Mouse (Mus musculus): ENCODE results near the gene Cysltr2.
A peak's percentile ranks its signal among the peaks of the same experiment; 100 is the strongest.

Gene Cysltr2

GRCm38 (mm10) chr14:73015386-73015785 is 33.5 kb downstream of the Cysltr2 start:
- Histone ChIP-seq H3K4me3 (replicated peaks; ENCODE audit: low read length) (no peak overlapping the region), H3K4me1 (replicated peaks; ENCODE audit: low read depth, low read length) (no peaks in the 10 kb centered on the region), H3K36me3 (ENCODE audit: insufficient read depth, low read length) (no peaks in the 10 kb centered on the region), H3K9me3 (ENCODE audit: low read length) (0 out of 2 replicates have a peak, but pooled peaks cover 4% of the 10 kb centered on the region), H3K27me3 (ENCODE audit: insufficient read depth, low read length) (no peaks in the 10 kb centered on the region)
- TF ChIP-seq POU5F1 (IDR thresholded peaks at IDR 0.05; ENCODE audit: borderline replicate concordance, low read length): no peak
- no peak for TF ChIP-seq NANOG (IDR thresholded peaks at IDR 0.05; ENCODE audit: borderline replicate concordance, low read length)
- no peak for TF ChIP-seq CTCF (conservative IDR thresholded peaks at IDR 0.05; ENCODE audit: low read length)

GRCm38 (mm10) chr14:73013723-73014544 is 35.0 kb downstream of the Cysltr2 start:
- TF ChIP-seq POU5F1 (IDR thresholded peaks at IDR 0.05; ENCODE audit: borderline replicate concordance, low read length): no peak
- TF ChIP-seq NANOG (IDR thresholded peaks at IDR 0.05; ENCODE audit: borderline replicate concordance, low read length): no peak
- TF ChIP-seq CTCF (conservative IDR thresholded peaks at IDR 0.05; ENCODE audit: low read length): no peak
- H3K4me3 ChIP-seq (replicated peaks; ENCODE audit: low read length): no peak overlapping the region
- H3K27me3 ChIP-seq (ENCODE audit: insufficient read depth, low read length): no peaks in the 10 kb centered on the region
- H3K4me1 ChIP-seq (replicated peaks; ENCODE audit: low read depth, low read length): no peaks in the 10 kb centered on the region
- H3K36me3 ChIP-seq (ENCODE audit: insufficient read depth, low read length): no peaks in the 10 kb centered on the region
- H3K9me3 ChIP-seq (ENCODE audit: low read length): 0 out of 2 replicates have a peak, but pooled peaks cover 4% of the 10 kb centered on the region

GRCm38 (mm10) chr14:73001814-73002213 is 47.1 kb downstream of the Cysltr2 start:
- Histone ChIP-seq H3K9me3 (ENCODE audit: low read length) (peaks cover 25% of the 10 kb centered on the region), H3K36me3 (ENCODE audit: insufficient read depth, low read length) (no peaks in the 10 kb centered on the region), H3K4me3 (replicated peaks; ENCODE audit: low read length) (no peak overlapping the region), H3K27me3 (ENCODE audit: insufficient read depth, low read length) (no peaks in the 10 kb centered on the region), H3K4me1 (replicated peaks; ENCODE audit: low read depth, low read length) (no peaks in the 10 kb centered on the region)
- TF ChIP-seq POU5F1 (IDR thresholded peaks at IDR 0.05; ENCODE audit: borderline replicate concordance, low read length): no peak
- TF ChIP-seq CTCF (conservative IDR thresholded peaks at IDR 0.05; ENCODE audit: low read length): no peak
- no peak for TF ChIP-seq NANOG (IDR thresholded peaks at IDR 0.05; ENCODE audit: borderline replicate concordance, low read length)

- Histone ChIP-seq H3K27me3 (ENCODE audit: insufficient read depth, low read length) (no peaks in the 10 kb centered on the region), H3K9me3 (ENCODE audit: low read length) (peaks cover 40% of the 10 kb centered on the region), H3K4me3 (replicated peaks; ENCODE audit: low read length) (no peak overlapping the region), H3K4me1 (replicated peaks; ENCODE audit: low read depth, low read length) (no peaks in the 10 kb centered on the region), H3K36me3 (ENCODE audit: insufficient read depth, low read length) (no peaks in the 10 kb centered on the region)
- TF ChIP-seq POU5F1 (IDR thresholded peaks at IDR 0.05; ENCODE audit: borderline replicate concordance, low read length) (no peak), CTCF (conservative IDR thresholded peaks at IDR 0.05; ENCODE audit: low read length) (peak; percentile 95)
Measured at GRCm38 (mm10) chr14:73000325-73000724, 48.6 kb downstream of the Cysltr2 start.

- Histone ChIP-seq H3K9me3 (ENCODE audit: low read length) (peaks cover 61% of the 10 kb centered on the region), H3K36me3 (ENCODE audit: insufficient read depth, low read length) (no peaks in the 10 kb centered on the region), H3K4me1 (replicated peaks; ENCODE audit: low read depth, low read length) (no peaks in the 10 kb centered on the region), H3K27me3 (ENCODE audit: insufficient read depth, low read length) (no peaks in the 10 kb centered on the region), H3K4me3 (replicated peaks; ENCODE audit: low read length) (no peak overlapping the region)
- TF ChIP-seq NANOG (IDR thresholded peaks at IDR 0.05; ENCODE audit: borderline replicate concordance, low read length): no peak
- no peak for TF ChIP-seq POU5F1 (IDR thresholded peaks at IDR 0.05; ENCODE audit: borderline replicate concordance, low read length)
- no peak for TF ChIP-seq CTCF (conservative IDR thresholded peaks at IDR 0.05; ENCODE audit: low read length)
Measured at GRCm38 (mm10) chr14:72998111-72998510, 50.8 kb downstream of the Cysltr2 start.

GRCm38 (mm10) chr14:72986044-72986443 is 62.9 kb downstream of the Cysltr2 start:
- H3K27me3 ChIP-seq (ENCODE audit: insufficient read depth, low read length): peaks cover 12% of the 10 kb centered on the region
- no peak for TF ChIP-seq POU5F1 (IDR thresholded peaks at IDR 0.05; ENCODE audit: borderline replicate concordance, low read length)
- no peak for TF ChIP-seq NANOG (IDR thresholded peaks at IDR 0.05; ENCODE audit: borderline replicate concordance, low read length)
- TF ChIP-seq CTCF (conservative IDR thresholded peaks at IDR 0.05; ENCODE audit: low read length): no peak

GRCm38 (mm10) chr14:72985113-72985512 is 63.8 kb downstream of the Cysltr2 start:
- Histone ChIP-seq H3K27me3 (ENCODE audit: insufficient read depth, low read length) (peaks cover 12% of the 10 kb centered on the region), H3K4me3 (replicated peaks; ENCODE audit: low read length) (no peak overlapping the region), H3K9me3 (ENCODE audit: low read length) (no peaks in the 10 kb centered on the region), H3K4me1 (replicated peaks; ENCODE audit: low read depth, low read length) (peaks cover 2% of the 10 kb centered on the region; the same call in 1 of the 2 replicates), H3K36me3 (ENCODE audit: insufficient read depth, low read length) (no peaks in the 10 kb centered on the region)
- no peak for TF ChIP-seq CTCF (conservative IDR thresholded peaks at IDR 0.05; ENCODE audit: low read length)
- TF ChIP-seq POU5F1 (IDR thresholded peaks at IDR 0.05; ENCODE audit: borderline replicate concordance, low read length): no peak
- TF ChIP-seq NANOG (IDR thresholded peaks at IDR 0.05; ENCODE audit: borderline replicate concordance, low read length): no peak

More at GRCm38 (mm10) chr14:72986044-72986443, 62.9 kb downstream of the Cysltr2 start:
- Histone ChIP-seq H3K4me3 (replicated peaks; ENCODE audit: low read length) (no peak overlapping the region), H3K36me3 (ENCODE audit: insufficient read depth, low read length) (no peaks in the 10 kb centered on the region), H3K9me3 (ENCODE audit: low read length) (0 out of 2 replicates have a peak, but pooled peaks cover under 1% of the 10 kb centered on the region), H3K4me1 (replicated peaks; ENCODE audit: low read depth, low read length) (peaks cover 2% of the 10 kb centered on the region; the same call in 1 of the 2 replicates)

GRCm38 (mm10) chr14:72983456-72983855 is 65.5 kb downstream of the Cysltr2 start:
- Histone ChIP-seq H3K4me3 (replicated peaks; ENCODE audit: low read length) (no peak overlapping the region), H3K36me3 (ENCODE audit: insufficient read depth, low read length) (no peaks in the 10 kb centered on the region), H3K4me1 (replicated peaks; ENCODE audit: low read depth, low read length) (peaks cover 2% of the 10 kb centered on the region; the same call in 1 of the 2 replicates), H3K9me3 (ENCODE audit: low read length) (no peaks in the 10 kb centered on the region), H3K27me3 (ENCODE audit: insufficient read depth, low read length) (peaks cover 25% of the 10 kb centered on the region)
- TF ChIP-seq NANOG (IDR thresholded peaks at IDR 0.05; ENCODE audit: borderline replicate concordance, low read length) (no peak), CTCF (conservative IDR thresholded peaks at IDR 0.05; ENCODE audit: low read length) (peak; percentile 72)

Data from E14TG2a.4 (cell line).